Mouse (Mus musculus) neutrophil, adult 5-6 weeks (primary cell): ENCODE measurements at regions not wholly inside any gene's neighbourhood (a gene's known extent, or its start where the extent isn't known, plus 50 kb on each side); places are given as distances from the start of the nearest gene placed in this dataset.
"Not testable (repeated sequence)": the region's sequence is repeated elsewhere in the genome, so short reads cannot be mapped to it uniquely, and the experiment has no call there.

Source experiments
- ATAC-seq: fragments of 151-379, 151-347 bp; 2 replicates; pipeline ENCODE4 v1.8.0; 2017; ENCODE audit warnings: mild to moderate bottlenecking, moderate TSS enrichment; ENCODE audit not compliant: insufficient number of reproducible peaks, poor library complexity, low FRiP score, severe bottlenecking; ENCODE audit errors: extremely low read depth

- no peak for ATAC-seq
Measured at GRCm38 (mm10) chr11:8773862-8774261, 109.5 kb upstream of the Tns3 start.

- ATAC-seq = no peak
Measured at GRCm38 (mm10) chr11:8773260-8773659, 108.9 kb upstream of the Tns3 start.

DNA sequence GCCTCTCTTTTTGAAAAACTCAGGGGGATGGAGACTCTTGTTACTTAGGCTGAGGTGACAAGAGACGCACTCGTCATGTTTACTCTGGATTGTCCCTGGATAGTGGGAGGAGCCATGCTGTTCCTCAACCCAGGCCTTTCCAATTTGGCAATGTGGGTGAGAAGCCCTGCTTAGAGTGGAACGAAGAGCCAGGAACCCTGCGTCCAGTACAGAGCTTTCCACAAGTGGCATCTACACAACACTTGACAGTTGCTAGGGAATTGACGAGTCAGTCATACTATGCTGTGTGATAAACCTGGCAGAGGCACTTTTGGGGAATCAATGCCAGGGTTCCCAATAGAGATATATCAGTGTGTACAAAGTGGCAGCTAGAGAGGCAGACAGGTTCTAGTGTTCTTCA, 108.2 kb upstream of the Tns3 start:
- ATAC-seq = no peak

DNA sequence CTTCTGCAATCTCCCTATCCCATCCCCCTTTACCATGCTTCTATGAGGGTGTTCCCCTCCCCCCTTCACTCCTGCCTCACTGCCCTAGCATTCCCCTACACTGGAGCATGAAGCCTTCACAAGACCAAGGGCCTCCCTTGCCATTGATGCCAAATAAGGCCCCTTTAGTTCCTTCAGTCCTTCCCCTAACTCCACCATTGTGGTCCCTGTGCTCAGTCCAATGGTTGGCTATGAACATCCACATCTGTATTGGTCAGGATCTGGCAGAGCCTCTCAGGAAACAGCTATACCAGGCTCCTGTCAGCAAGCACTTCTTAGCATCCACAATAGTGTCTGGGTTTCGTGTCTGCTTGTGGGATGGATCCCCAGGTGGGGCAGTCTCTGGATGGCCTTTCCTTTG, 104.4 kb upstream of the Tns3 start:
- not testable (repeated sequence) for ATAC-seq

DNA sequence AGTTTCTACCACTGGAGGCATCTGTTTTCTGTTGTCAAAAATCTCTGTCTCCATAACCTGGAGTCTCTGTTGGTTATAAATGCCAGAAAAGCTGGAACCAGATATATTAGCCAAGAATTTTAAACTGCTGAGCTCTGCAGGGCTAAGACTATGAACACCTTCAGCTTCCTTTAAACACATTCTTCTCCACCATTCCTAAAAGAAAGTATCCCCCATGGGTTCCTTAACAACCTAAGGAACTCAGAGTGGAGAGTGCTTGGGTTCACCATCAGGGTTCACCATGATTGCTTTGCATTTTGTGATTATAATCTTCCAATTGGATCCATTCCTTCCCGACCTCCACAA, 101.2 kb upstream of the Tns3 start:
- no peak for ATAC-seq

- no peak for ATAC-seq
Measured at GRCm38 (mm10) chr11:8764861-8765540, 100.7 kb upstream of the Tns3 start.

DNA sequence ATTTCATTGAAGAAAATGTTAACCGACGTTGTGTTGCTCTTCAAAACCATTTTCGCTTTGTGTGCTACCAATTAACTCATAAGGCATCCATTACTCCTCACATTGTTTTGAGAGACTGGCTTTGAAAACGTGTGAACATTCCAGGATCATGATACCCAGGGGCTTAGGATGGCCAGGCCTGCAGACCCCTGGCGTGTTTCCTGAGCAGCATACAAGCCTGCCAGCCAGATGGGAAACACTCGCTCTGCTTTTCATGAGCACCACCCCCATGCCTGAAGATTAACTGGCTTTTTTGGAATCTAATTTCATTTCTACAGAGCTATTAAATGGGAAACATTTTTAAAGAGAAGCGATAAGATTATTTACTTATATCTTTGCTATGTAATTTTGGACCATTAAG, 99.1 kb upstream of the Tns3 start:
- ATAC-seq = no peak

DNA sequence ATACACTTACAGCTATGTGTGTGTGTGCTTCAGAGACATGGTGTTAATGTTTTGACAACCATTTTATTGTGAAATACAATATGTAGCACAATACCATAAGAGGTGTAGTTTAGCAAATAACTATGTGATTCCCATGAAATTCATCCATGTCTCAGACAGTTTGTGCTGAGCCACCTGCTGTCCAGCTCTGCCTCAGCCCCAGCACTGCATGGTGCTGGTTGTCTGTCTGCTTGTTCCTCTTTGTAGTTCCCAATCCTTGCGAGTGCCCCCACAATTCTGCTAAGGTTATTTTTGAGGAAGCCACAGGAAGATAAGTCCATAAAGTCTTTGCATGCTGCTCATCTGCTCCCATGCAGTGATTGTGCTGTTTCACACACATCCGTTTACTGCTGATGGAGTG, 97.8 kb upstream of the Tns3 start:
- no peak for ATAC-seq

- no peak for ATAC-seq
Measured at GRCm38 (mm10) chr11:8761626-8762025, 97.3 kb upstream of the Tns3 start.

DNA sequence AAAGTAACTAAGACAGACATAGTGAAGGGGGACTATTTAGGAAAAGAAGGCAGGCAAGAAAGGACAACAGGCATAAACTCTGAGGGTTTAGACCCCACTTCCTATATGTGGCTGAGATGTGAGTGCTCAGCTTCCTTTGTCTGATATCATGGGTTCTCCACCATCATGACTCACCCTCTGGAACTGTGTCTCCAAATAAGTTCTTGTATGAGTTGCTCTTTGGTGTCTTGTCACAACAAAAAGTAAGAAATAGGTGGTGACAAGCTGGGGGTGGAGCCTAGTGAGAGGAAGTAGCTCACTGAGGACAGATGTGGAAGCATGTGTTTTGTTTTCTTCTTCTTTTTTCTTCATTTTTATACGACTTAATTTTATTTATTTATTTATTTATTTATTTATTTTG, 95.5 kb upstream of the Tns3 start:
- 0 out of 2 replicates have a peak, but pooled peaks have one; percentile 16 for ATAC-seq

- ATAC-seq = not testable (repeated sequence)
Measured at GRCm38 (mm10) chr11:8754508-8754907, 90.2 kb upstream of the Tns3 start.

GRCm38 (mm10) chr11:8735784-8736183, 71.4 kb upstream of the Tns3 start:
- not testable (repeated sequence) for ATAC-seq

DNA sequence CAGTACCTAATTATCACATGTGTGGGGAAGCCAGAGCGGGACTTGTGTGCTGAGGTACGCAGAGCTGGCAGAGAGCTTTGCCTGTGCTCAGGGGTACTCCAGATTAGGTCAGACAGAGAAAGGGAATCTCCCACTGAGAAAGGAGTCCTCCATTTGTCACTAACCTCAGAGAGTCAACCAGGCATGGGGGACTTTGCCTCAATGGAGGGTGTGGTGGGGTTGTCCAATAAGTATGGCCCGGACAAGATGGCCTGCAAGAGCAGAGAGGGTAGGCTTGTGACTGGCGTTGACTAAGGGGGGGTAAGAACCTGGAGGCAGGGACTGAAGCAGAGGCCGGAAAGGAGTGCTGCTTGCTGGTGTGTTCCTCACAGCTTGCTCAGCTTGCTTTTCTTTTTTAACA, 62.7 kb upstream of the Tns3 start:
- ATAC-seq = no peak

DNA sequence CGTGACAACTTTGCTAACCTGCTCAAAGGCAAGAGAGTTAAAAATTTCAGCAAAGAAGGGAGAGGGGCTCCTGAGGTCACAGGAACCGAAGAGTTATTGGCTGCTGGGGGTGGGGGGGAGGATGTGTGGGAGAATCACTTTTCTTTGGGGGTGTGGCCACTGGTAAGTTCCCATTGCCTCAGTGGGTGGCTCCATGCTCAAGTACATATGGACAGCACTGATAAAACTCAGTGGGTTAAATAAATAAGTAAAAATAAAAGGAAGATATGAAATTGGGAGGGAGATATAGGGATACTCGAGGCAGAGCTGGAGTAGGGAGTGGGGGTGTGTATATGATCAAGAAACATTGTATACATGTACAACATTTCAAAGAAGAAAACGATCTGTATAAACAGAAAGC, 61.2 kb upstream of the Tns3 start:
- ATAC-seq = no peak

- ATAC-seq = no peak
Measured at GRCm38 (mm10) chr11:8723102-8723640, 58.8 kb upstream of the Tns3 start.

GRCm38 (mm10) chr11:8719211-8719966, 55.1 kb upstream of the Tns3 start:
- ATAC-seq = no peak

DNA sequence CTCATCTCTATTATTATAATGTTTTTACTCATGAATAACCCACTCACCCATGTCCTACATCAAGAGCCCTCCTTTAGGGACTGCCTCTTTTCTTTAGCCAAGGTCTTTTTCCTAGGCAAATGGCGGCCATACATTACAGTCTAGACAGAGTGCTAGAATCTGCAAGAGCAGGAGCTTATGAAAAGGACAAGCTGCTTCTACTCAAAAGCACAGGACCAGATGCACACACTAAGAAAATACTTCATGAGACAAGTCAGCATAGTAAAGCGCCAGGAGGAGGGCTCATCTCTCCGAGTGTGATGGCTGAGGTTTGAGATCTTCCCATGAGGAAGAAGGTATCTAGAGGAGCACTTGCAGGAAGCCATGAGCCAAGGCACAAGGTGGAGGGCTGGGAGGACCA, 53.4 kb upstream of the Tns3 start:
- no peak for ATAC-seq

GRCm38 (mm10) chr11:8716858-8717257, 52.5 kb upstream of the Tns3 start:
- no peak for ATAC-seq

GRCm38 (mm10) chr11:8715775-8716174, 51.4 kb upstream of the Tns3 start:
- no peak for ATAC-seq
